20 mouse cellular contexts compared by ENCODE assay signal in genomic region chr5:36944552-36944951, GRCm38 (mm10). TPM values are rescaled to one million over a fixed set of nuclear protein-coding genes. Genes with fewer than 3 reads are reported as not detected.
DNase-seq lines count a peak whose midpoint lies in the region; ATAC-seq and TF ChIP-seq lines count a peak whose summit lies in the region.
"Had no signal": no experiment of that assay in that cellular context is flagged by ENCODE, and none has a peak within 500 bp of the region (broad histone marks: within the 10 kb centered on the region; RNA-seq: fewer than 3 reads in every experiment).

No protein-coding gene starts in this region.

- no peak for ATAC-seq in kidney, embryonic 14.5 days (ENCODE audit: low FRiP score, low TSS enrichment)
- no peak for ATAC-seq in forebrain, postnatal 0 days
- no peak for ATAC-seq in activated CD4-positive, CD25-positive, alpha-beta regulatory T cell, adult 4 months
- ATAC-seq: CD4-positive, CD25-positive, alpha-beta regulatory T cell, adult 4 months had no signal

- H3K4me3 ChIP-seq in kidney, embryonic 14.5 days (ENCODE audit: low read length), result no peak overlapping the region
- 0 out of 2 replicates have a peak overlapping the region, but pooled peaks have one; percentile 3 for H3K4me3 ChIP-seq in E14TG2a.4 (replicated peaks; ENCODE audit: low read length)
- H3K4me3 ChIP-seq in forebrain, postnatal 0 days (ENCODE audit: low read depth, low read length), result no peak overlapping the region
- H3K4me3 ChIP-seq: heart, adult 2 months; heart, embryonic 15.5 days; limb, embryonic 12.5 days; liver, embryonic 13.5 days; lung, embryonic 15.5 days had no signal

- DNase-seq in kidney, adult 18-20 months, result no peak
- peak; percentile 51 for DNase-seq in A20 (ENCODE audit: low read depth, low spot score)
- peak; percentile 26 for DNase-seq in forebrain, postnatal 0 days
- DNase-seq in right cerebral cortex, postnatal 10 days (ENCODE audit: low spot score in 2 of 2), result no peak
- DNase-seq in adrenal gland, postnatal 14 days, result no peak
- DNase-seq: adrenal gland, postnatal 36 days; cerebellum, adult 9-10 months; gastrocnemius, postnatal 10 days; heart, adult 2 months; kidney, adult 8-10 months; liver, embryonic 13.5 days; retina, postnatal 1 day; thymus, postnatal 36 days had no signal

- 0 out of 2 replicates have a peak, but pooled peaks cover 8% of the 10 kb centered on the region for H3K4me1 ChIP-seq in kidney, embryonic 14.5 days (ENCODE audit: control insufficient read depth, insufficient read depth, low read length)
- peaks cover 48% of the 10 kb centered on the region for H3K4me1 ChIP-seq in E14TG2a.4 (replicated peaks; ENCODE audit: low read depth, low read length)
- peaks cover 16% of the 10 kb centered on the region for H3K4me1 ChIP-seq in forebrain, postnatal 0 days (ENCODE audit: insufficient read depth)
- H3K4me1 ChIP-seq: heart, embryonic 15.5 days; limb, embryonic 12.5 days; liver, embryonic 13.5 days; lung, embryonic 15.5 days had no signal

- TF ChIP-seq CTCF in E14TG2a.4 (conservative IDR thresholded peaks at IDR 0.05; ENCODE audit: low read length), result no peak
- TF ChIP-seq CTCF in forebrain, postnatal 0 days (IDR thresholded peaks at IDR 0.05; ENCODE audit: low read depth), result no peak

- H3K9ac ChIP-seq in kidney, embryonic 14.5 days (ENCODE audit: low read depth, low read length), result no peak overlapping the region
- 0 out of 2 replicates have a peak overlapping the region, but pooled peaks have one; percentile 31 for H3K9ac ChIP-seq in forebrain, postnatal 0 days
- H3K9ac ChIP-seq: heart, embryonic 15.5 days; limb, embryonic 12.5 days; liver, embryonic 13.5 days; lung, embryonic 15.5 days had no signal

- H3K4me2 ChIP-seq in kidney, embryonic 14.5 days (replicated peaks; ENCODE audit: low read depth, low read length), result no peak overlapping the region
- H3K4me2 ChIP-seq in forebrain, postnatal 0 days (ENCODE audit: low read depth), result no peak overlapping the region
- H3K4me2 ChIP-seq: heart, embryonic 15.5 days; limb, embryonic 12.5 days; liver, embryonic 13.5 days; lung, embryonic 15.5 days had no signal

- H3K36me3 ChIP-seq in kidney, embryonic 14.5 days (ENCODE audit: control insufficient read depth, insufficient read depth, low read length), result no peaks in the 10 kb centered on the region
- H3K36me3 ChIP-seq in E14TG2a.4 (ENCODE audit: insufficient read depth, low read length), result 0 out of 2 replicates have a peak, but pooled peaks cover 4% of the 10 kb centered on the region
- H3K36me3 ChIP-seq in forebrain, postnatal 0 days (ENCODE audit: insufficient read depth), result peaks cover 13% of the 10 kb centered on the region; the same call in 1 of the 2 replicates
- H3K36me3 ChIP-seq: heart, embryonic 15.5 days; limb, embryonic 12.5 days; liver, embryonic 13.5 days; lung, embryonic 15.5 days had no signal

- 0 out of 2 replicates have a peak overlapping the region, but pooled peaks have one; percentile 30 for H3K27ac ChIP-seq in kidney, embryonic 14.5 days (ENCODE audit: low read depth, low read length)
- peak overlapping the region; percentile 88 for H3K27ac ChIP-seq in forebrain, postnatal 0 days (ENCODE audit: low read depth, low read length)
- H3K27ac ChIP-seq: heart, adult 2 months; heart, embryonic 15.5 days; limb, embryonic 12.5 days; liver, embryonic 13.5 days; lung, embryonic 15.5 days had no signal

- no peaks in the 10 kb centered on the region for H3K27me3 ChIP-seq in kidney, embryonic 14.5 days (ENCODE audit: control insufficient read depth, insufficient read depth, low read length)
- peaks cover 4% of the 10 kb centered on the region; the same call in 1 of the 2 replicates for H3K27me3 ChIP-seq in E14TG2a.4 (ENCODE audit: insufficient read depth, low read length)
- H3K27me3 ChIP-seq in forebrain, postnatal 0 days (ENCODE audit: insufficient read depth, low read length), result no peaks in the 10 kb centered on the region
- H3K27me3 ChIP-seq: liver, embryonic 13.5 days; lung, embryonic 15.5 days had no signal

- H3K9me3 ChIP-seq in kidney, embryonic 14.5 days (ENCODE audit: control insufficient read depth, low read length), result no peaks in the 10 kb centered on the region
- H3K9me3 ChIP-seq in E14TG2a.4 (ENCODE audit: low read length), result no peaks in the 10 kb centered on the region
- H3K9me3 ChIP-seq in forebrain, postnatal 0 days (ENCODE audit: low read length), result no peaks in the 10 kb centered on the region
- H3K9me3 ChIP-seq: heart, embryonic 15.5 days; limb, embryonic 12.5 days; liver, embryonic 13.5 days; lung, embryonic 15.5 days had no signal

- 50% methylated on average over 5 of the region's 5 CpGs for WGBS in kidney, embryonic 14.5 days
- WGBS in forebrain, postnatal 0 days, result 70% methylated on average over 5 of the region's 5 CpGs

RNA-seq across cellular contexts. Expression of gene Wfs1, which starts 44.5 kb away (rescaled TPM):
- 12.9 and 20.9 TPM in 2 replicates for polyA plus RNA-seq in kidney, embryonic 14.5 days (2014; fragmentation: Nextera tagmentation; extraction: Ambion mirVana)
- total RNA-seq in forebrain, postnatal 0 days (2014; rRNA removed), result 9.6 and 12.9 TPM in 2 replicates
- polyA plus RNA-seq in forebrain, postnatal 0 days (2015; fragmentation: Nextera tagmentation; extraction: Ambion mirVana), result 10.3 and 16.9 TPM in 2 replicates
- under 1 TPM; 0.46 to 0.79 TPM for polyA plus RNA-seq in activated CD4-positive, CD25-positive, alpha-beta regulatory T cell, adult 4 months (2017; shearing (Covaris generic))
- total RNA-seq in adrenal gland, postnatal 14 days (2021), result 23.7 and 24.3 TPM in 2 replicates

Comparison
In these comparisons a context has a peak if more than half of its experiments do, and no peak if none do; other contexts are left out.
1. DNase-seq: peak in A20 (single experiment) and forebrain, postnatal 0 days (single experiment); none in kidney, adult 18-20 months (single experiment), right cerebral cortex, postnatal 10 days (0 of 2) and adrenal gland, postnatal 14 days (single experiment).